Mouse (Mus musculus) heart, embryonic 13.5 days (tissue): ENCODE data around the gene Slc30a5. TPM values are rescaled to one million over a fixed set of nuclear protein-coding genes. Genes with fewer than 3 reads are reported as not detected.

Source experiments
- ATAC-seq: fragments of 200-750 bp; cut with Nextera tagmentation; 2 replicates; pipeline ENCODE4 v1.8.0; 2017; ENCODE audit warnings: moderate TSS enrichment; ENCODE audit not compliant: insufficient number of reproducible peaks, low FRiP score, low TSS enrichment; ENCODE audit errors: extremely low read depth
- H3K27ac ChIP-seq: fragments of 300-500 bp; sonication (generic); replicated peaks from 2 replicates; pipeline ENCODE4 v1.5.1; 2015; ENCODE audit warnings: moderate library complexity, mild to moderate bottlenecking, inconsistent platforms
- H3K27me3 ChIP-seq: fragments of 300-500 bp; sonication (generic); replicated peaks from 2 replicates; pipeline ENCODE4 v1.6.1; 2015; ENCODE audit warnings: mild to moderate bottlenecking, inconsistent platforms
- H3K36me3 ChIP-seq: fragments of 300-500 bp; sonication (generic); 2 replicates; pipeline ENCODE4 v1.6.1; 2015; ENCODE audit warnings: mild to moderate bottlenecking, inconsistent platforms
- H3K4me1 ChIP-seq: fragments of 300-500 bp; sonication (generic); 2 replicates; pipeline ENCODE4 v1.6.1; 2015; ENCODE audit warnings: inconsistent platforms
- H3K4me2 ChIP-seq: fragments of 300-500 bp; sonication (generic); 2 replicates; pipeline ENCODE4 v1.6.1; 2015; ENCODE audit warnings: inconsistent platforms, mild to moderate bottlenecking, moderate library complexity
- H3K4me3 ChIP-seq: fragments of 300-500 bp; sonication (generic); 2 replicates; pipeline ENCODE4 v1.5.1; 2015; ENCODE audit warnings: moderate library complexity, mild to moderate bottlenecking, inconsistent platforms
- H3K9ac ChIP-seq: fragments of 300-500 bp; sonication (generic); 2 replicates; pipeline ENCODE4 v1.6.1; 2015; ENCODE audit warnings: inconsistent platforms, mild to moderate bottlenecking, moderate library complexity
- H3K9me3 ChIP-seq: fragments of 300-500 bp; sonication (generic); 2 replicates; pipeline ENCODE4 v1.6.1; 2016; ENCODE audit warnings: inconsistent platforms
- WGBS: fragments of 180-500 bp; shearing (Covaris S2); methylation state at CpG from one replicate; pipeline ENCODE4 v1.1.7; 2015; ENCODE audit warnings: mixed read lengths; 5-methylcytosine and 5-hydroxymethylcytosine counted together
- polyA plus RNA-seq: library from polyadenylated mRNA; unstranded; fragments of >200 nt; fragmentation: Nextera tagmentation; extraction: Ambion mirVana; gene quantifications from 2 replicates; pipeline ENCODE4 v1.2.1, GENCODE M21; 2015

Slc30a5 gene
- polyA plus RNA-seq, 1 experiment from 2014 or later, result 31.3 TPM

GRCm38 (mm10) chr13:100753011-100753410 is 80.2 kb downstream of the Slc30a5 start:
- Histone ChIP-seq H3K4me3 (no peak overlapping the region), H3K9ac (no peak overlapping the region), H3K4me2 (no peak overlapping the region), H3K4me1 (no peaks in the 10 kb centered on the region), H3K36me3 (no peaks in the 10 kb centered on the region), H3K27me3 (no peaks in the 10 kb centered on the region), H3K27ac (no peak overlapping the region), H3K9me3 (no peaks in the 10 kb centered on the region)
- WGBS, result 39% methylated on average over 6 of the region's 6 CpGs
- ATAC-seq, result no peak

Other genes starting within 250 kb of the Slc30a5 start
- gene Marveld2, start 216.5 kb downstream of the Slc30a5 start, polyA plus RNA-seq, result 4.0 TPM in 2 replicates
- gene Ak6, start 182.4 kb downstream of the Slc30a5 start, polyA plus RNA-seq, result 230 and 262 TPM in 2 replicates
- 22.2 and 22.9 TPM in 2 replicates for gene Rad17, start 182.4 kb downstream of the Slc30a5 start, polyA plus RNA-seq
- 7.1 and 7.8 TPM in 2 replicates for gene Taf9, start 181.8 kb downstream of the Slc30a5 start, polyA plus RNA-seq
- 3.8 and 4.1 TPM in 2 replicates for gene Ccdc125, start 163.7 kb downstream of the Slc30a5 start, polyA plus RNA-seq
- gene Cdk7, start 102.5 kb downstream of the Slc30a5 start, polyA plus RNA-seq, result 64.1 and 69.7 TPM in 2 replicates
- 236 and 248 TPM in 2 replicates for gene Mrps36, start 88.8 kb downstream of the Slc30a5 start, polyA plus RNA-seq
- gene Cenph, start 57.5 kb downstream of the Slc30a5 start, polyA plus RNA-seq, result 19.2 and 20.4 TPM in 2 replicates
- gene Ccnb1, start 46.9 kb downstream of the Slc30a5 start, polyA plus RNA-seq, result 191 and 222 TPM in 2 replicates